Mouse (Mus musculus) lung, postnatal 14 days (tissue): ENCODE measurements at regions not wholly inside any gene's neighbourhood (a gene's known extent, or its start where the extent isn't known, plus 50 kb on each side); places are given as distances from the start of the nearest gene placed in this dataset.
A peak's percentile ranks its signal among the peaks of the same experiment; 100 is the strongest.
"Not testable (repeated sequence)": the region's sequence is repeated elsewhere in the genome, so short reads cannot be mapped to it uniquely, and the experiment has no call there.

Experiments
- DNase-seq: peaks from one replicate; pipeline ENCODE4 v3.0.0; 2021

GRCm38 (mm10) chr15:96817626-96818025, 118.1 kb upstream of the Slc38a2 start:
- DNase-seq: no peak

GRCm38 (mm10) chr15:96816997-96817570, 117.6 kb upstream of the Slc38a2 start:
- DNase-seq: no peak

- no peak for DNase-seq
Observed at GRCm38 (mm10) chr15:96813472-96813871, 113.9 kb upstream of the Slc38a2 start.

GRCm38 (mm10) chr15:96802729-96803053, 103.2 kb upstream of the Slc38a2 start:
- no peak for DNase-seq

GRCm38 (mm10) chr15:96802034-96802728, 102.7 kb upstream of the Slc38a2 start:
- DNase-seq: peak; percentile 73

- DNase-seq: no peak
Observed at GRCm38 (mm10) chr15:96799228-96799627, 99.7 kb upstream of the Slc38a2 start.

- DNase-seq: peak; percentile 21
Observed at GRCm38 (mm10) chr15:96797615-96798270, 98.2 kb upstream of the Slc38a2 start.

- no peak for DNase-seq
Observed at GRCm38 (mm10) chr15:96794177-96794719, 94.7 kb upstream of the Slc38a2 start.

GRCm38 (mm10) chr15:96793251-96793650, 93.7 kb upstream of the Slc38a2 start:
- no peak for DNase-seq

- DNase-seq: no peak
Observed at GRCm38 (mm10) chr15:96791306-96791705, 91.8 kb upstream of the Slc38a2 start.

GRCm38 (mm10) chr15:96787921-96788320, 88.4 kb upstream of the Slc38a2 start:
- not testable (repeated sequence) for DNase-seq

GRCm38 (mm10) chr15:96784578-96784977, 85.0 kb upstream of the Slc38a2 start:
- DNase-seq: no peak

- no peak for DNase-seq
Observed at GRCm38 (mm10) chr15:96781560-96781959, 82.0 kb upstream of the Slc38a2 start.

- no peak for DNase-seq
Observed at GRCm38 (mm10) chr15:96780606-96781005, 81.1 kb upstream of the Slc38a2 start.

- DNase-seq: no peak
Observed at GRCm38 (mm10) chr15:96779358-96779757, 79.8 kb upstream of the Slc38a2 start.

GRCm38 (mm10) chr15:96778321-96778926, 78.9 kb upstream of the Slc38a2 start:
- DNase-seq: no peak

- no peak for DNase-seq
Observed at GRCm38 (mm10) chr15:96776476-96777075, 77.0 kb upstream of the Slc38a2 start.

GRCm38 (mm10) chr15:96775129-96775528, 75.6 kb upstream of the Slc38a2 start:
- DNase-seq: no peak

GRCm38 (mm10) chr15:96774664-96775063, 75.1 kb upstream of the Slc38a2 start:
- DNase-seq: no peak

GRCm38 (mm10) chr15:96773656-96774055, 74.1 kb upstream of the Slc38a2 start:
- DNase-seq: no peak

GRCm38 (mm10) chr15:96772701-96773100, 73.2 kb upstream of the Slc38a2 start:
- no peak for DNase-seq

- no peak for DNase-seq
Observed at GRCm38 (mm10) chr15:96770786-96771185, 71.3 kb upstream of the Slc38a2 start.

GRCm38 (mm10) chr15:96770299-96770698, 70.8 kb upstream of the Slc38a2 start:
- DNase-seq: no peak
